Mouse (Mus musculus): ENCODE results near the gene Pcbp3. TPM values are rescaled to one million over a fixed set of nuclear protein-coding genes. Genes with fewer than 3 reads are reported as not detected.
"Not testable (repeated sequence)": the region's sequence is repeated elsewhere in the genome, so short reads cannot be mapped to it uniquely, and the experiment has no call there.

Pcbp3 gene
- polyA plus RNA-seq, 1 experiment from 2014 or later, result 29.0 TPM

- 36% methylated on average over 2 of the region's 2 CpGs for WGBS
These were observed 16.4 kb upstream of the Pcbp3 start for GRCm38 (mm10) chr10:76978042-76978441.

GRCm38 (mm10) chr10:76976699-76977098, 15.0 kb upstream of the Pcbp3 start:
- H3K27me3 ChIP-seq (replicated peaks; ENCODE audit: control insufficient read depth, insufficient read depth, low read length), result no peaks in the 10 kb centered on the region
- no peaks in the 10 kb centered on the region for H3K36me3 ChIP-seq (ENCODE audit: control insufficient read depth, insufficient read depth, low read length)
- ATAC-seq (replicated peaks; ENCODE audit: low FRiP score, low TSS enrichment, low read depth) (no peak), DNase-seq (ENCODE audit: low spot score) (no peak)
- WGBS, result 32% methylated on average over 4 of the region's 4 CpGs
- no peak overlapping the region for H3K9ac ChIP-seq (ENCODE audit: low read length)
- H3K4me2 ChIP-seq (ENCODE audit: low read length), result no peak overlapping the region
- H3K9me3 ChIP-seq (ENCODE audit: control insufficient read depth, low read length), result no peaks in the 10 kb centered on the region
- no peaks in the 10 kb centered on the region; the same call in 1 of the 2 replicates for H3K4me1 ChIP-seq (replicated peaks; ENCODE audit: control insufficient read depth, insufficient read depth, low read length)
- H3K4me3 ChIP-seq (ENCODE audit: low read depth, low read length), result no peak overlapping the region
- no peak overlapping the region for H3K27ac ChIP-seq (ENCODE audit: low read depth)

More at GRCm38 (mm10) chr10:76978042-76978441, 16.4 kb upstream of the Pcbp3 start:
- no peak overlapping the region for H3K9ac ChIP-seq (ENCODE audit: low read length)
- H3K4me2 ChIP-seq (ENCODE audit: low read length), result no peak overlapping the region
- ATAC-seq (replicated peaks; ENCODE audit: low FRiP score, low TSS enrichment, low read depth) (no peak), DNase-seq (ENCODE audit: low spot score) (peak; percentile 67)
- H3K36me3 ChIP-seq (ENCODE audit: control insufficient read depth, insufficient read depth, low read length), result no peaks in the 10 kb centered on the region
- no peaks in the 10 kb centered on the region for H3K27me3 ChIP-seq (replicated peaks; ENCODE audit: control insufficient read depth, insufficient read depth, low read length)
- H3K4me1 ChIP-seq (replicated peaks; ENCODE audit: control insufficient read depth, insufficient read depth, low read length), result no peaks in the 10 kb centered on the region; the same call in 1 of the 2 replicates
- no peaks in the 10 kb centered on the region for H3K9me3 ChIP-seq (ENCODE audit: control insufficient read depth, low read length)
- H3K4me3 ChIP-seq (ENCODE audit: low read depth, low read length), result no peak overlapping the region
- no peak overlapping the region for H3K27ac ChIP-seq (ENCODE audit: low read depth)

GRCm38 (mm10) chr10:76973797-76974436, 12.2 kb upstream of the Pcbp3 start:
- Histone ChIP-seq H3K9me3 (ENCODE audit: control insufficient read depth, low read length) (no peaks in the 10 kb centered on the region), H3K4me3 (ENCODE audit: low read depth, low read length) (no peak overlapping the region), H3K4me2 (ENCODE audit: low read length) (no peak overlapping the region), H3K36me3 (ENCODE audit: control insufficient read depth, insufficient read depth, low read length) (no peaks in the 10 kb centered on the region), H3K4me1 (replicated peaks; ENCODE audit: control insufficient read depth, insufficient read depth, low read length) (no peaks in the 10 kb centered on the region; the same call in 1 of the 2 replicates), H3K9ac (ENCODE audit: low read length) (no peak overlapping the region), H3K27me3 (replicated peaks; ENCODE audit: control insufficient read depth, insufficient read depth, low read length) (no peaks in the 10 kb centered on the region), H3K27ac (ENCODE audit: low read depth) (no peak overlapping the region)
- WGBS, result 30% methylated on average over 15 of the region's 15 CpGs
- ATAC-seq (replicated peaks; ENCODE audit: low FRiP score, low TSS enrichment, low read depth) (no peak), DNase-seq (ENCODE audit: low spot score) (no peak)

GRCm38 (mm10) chr10:76972318-76972717, 10.6 kb upstream of the Pcbp3 start:
- not testable (repeated sequence) for H3K4me2 ChIP-seq (ENCODE audit: low read length); H3K9me3 ChIP-seq (ENCODE audit: control insufficient read depth, low read length); H3K27ac ChIP-seq (ENCODE audit: low read depth); H3K4me3 ChIP-seq (ENCODE audit: low read depth, low read length); H3K27me3 ChIP-seq (replicated peaks; ENCODE audit: control insufficient read depth, insufficient read depth, low read length); ATAC-seq (replicated peaks; ENCODE audit: low FRiP score, low TSS enrichment, low read depth); DNase-seq (ENCODE audit: low spot score); H3K36me3 ChIP-seq (ENCODE audit: control insufficient read depth, insufficient read depth, low read length); H3K9ac ChIP-seq (ENCODE audit: low read length); H3K4me1 ChIP-seq (replicated peaks; ENCODE audit: control insufficient read depth, insufficient read depth, low read length)
- 61% methylated on average over 6 of the region's 6 CpGs for WGBS

- 47% methylated on average over 7 of the region's 7 CpGs for WGBS
- Histone ChIP-seq H3K36me3 (ENCODE audit: control insufficient read depth, insufficient read depth, low read length) (no peaks in the 10 kb centered on the region), H3K4me1 (replicated peaks; ENCODE audit: control insufficient read depth, insufficient read depth, low read length) (no peaks in the 10 kb centered on the region; the same call in 1 of the 2 replicates), H3K4me2 (ENCODE audit: low read length) (no peak overlapping the region), H3K9ac (ENCODE audit: low read length) (no peak overlapping the region), H3K27ac (ENCODE audit: low read depth) (no peak overlapping the region), H3K4me3 (ENCODE audit: low read depth, low read length) (no peak overlapping the region), H3K27me3 (replicated peaks; ENCODE audit: control insufficient read depth, insufficient read depth, low read length) (no peaks in the 10 kb centered on the region), H3K9me3 (ENCODE audit: control insufficient read depth, low read length) (no peaks in the 10 kb centered on the region)
- ATAC-seq (replicated peaks; ENCODE audit: low FRiP score, low TSS enrichment, low read depth) (no peak), DNase-seq (ENCODE audit: low spot score) (no peak)
These were observed 9.3 kb upstream of the Pcbp3 start for GRCm38 (mm10) chr10:76970974-76971373.

GRCm38 (mm10) chr10:76964436-76964835, 2.7 kb upstream of the Pcbp3 start:
- no peak overlapping the region for H3K4me3 ChIP-seq (ENCODE audit: low read depth, low read length)
- peaks cover 24% of the 10 kb centered on the region for H3K4me1 ChIP-seq (replicated peaks; ENCODE audit: control insufficient read depth, insufficient read depth, low read length)
- no peak for ATAC-seq (replicated peaks; ENCODE audit: low FRiP score, low TSS enrichment, low read depth)
- H3K9ac ChIP-seq (ENCODE audit: low read length), result no peak overlapping the region
- peak overlapping the region; percentile 27; the same call in 1 of the 2 replicates for H3K27ac ChIP-seq (ENCODE audit: low read depth)
- no peaks in the 10 kb centered on the region for H3K9me3 ChIP-seq (ENCODE audit: control insufficient read depth, low read length)
- no peaks in the 10 kb centered on the region for H3K27me3 ChIP-seq (replicated peaks; ENCODE audit: control insufficient read depth, insufficient read depth, low read length)
- 0 out of 2 replicates have a peak, but pooled peaks cover under 1% of the 10 kb centered on the region for H3K36me3 ChIP-seq (ENCODE audit: control insufficient read depth, insufficient read depth, low read length)
- WGBS, result 10% methylated on average over 6 of the region's 6 CpGs
- H3K4me2 ChIP-seq (ENCODE audit: low read length), result no peak overlapping the region; the same call in 1 of the 2 replicates
- no peak for DNase-seq (ENCODE audit: low spot score)

- 20% methylated on average over 9 of the region's 9 CpGs for WGBS
- no peak overlapping the region; the same call in 1 of the 2 replicates for H3K4me2 ChIP-seq (ENCODE audit: low read length)
- H3K36me3 ChIP-seq (ENCODE audit: control insufficient read depth, insufficient read depth, low read length), result 0 out of 2 replicates have a peak, but pooled peaks cover 3% of the 10 kb centered on the region
- no peaks in the 10 kb centered on the region for H3K27me3 ChIP-seq (replicated peaks; ENCODE audit: control insufficient read depth, insufficient read depth, low read length)
- H3K4me3 ChIP-seq (ENCODE audit: low read depth, low read length), result no peak overlapping the region
- DNase-seq (ENCODE audit: low spot score) (peak; percentile 57), ATAC-seq (replicated peaks; ENCODE audit: low FRiP score, low TSS enrichment, low read depth) (no peak)
- no peak overlapping the region for H3K9ac ChIP-seq (ENCODE audit: low read length)
- H3K9me3 ChIP-seq (ENCODE audit: control insufficient read depth, low read length), result no peaks in the 10 kb centered on the region
- H3K27ac ChIP-seq (ENCODE audit: low read depth), result no peak overlapping the region
- H3K4me1 ChIP-seq (replicated peaks; ENCODE audit: control insufficient read depth, insufficient read depth, low read length), result peaks cover 24% of the 10 kb centered on the region
These were observed 2.3 kb upstream of the Pcbp3 start for GRCm38 (mm10) chr10:76963997-76964396.

GRCm38 (mm10) chr10:76961156-76961555, 531 bp downstream of the Pcbp3 start:
- H3K36me3 ChIP-seq (ENCODE audit: control insufficient read depth, insufficient read depth, low read length), result 0 out of 2 replicates have a peak, but pooled peaks cover 3% of the 10 kb centered on the region
- no peaks in the 10 kb centered on the region for H3K27me3 ChIP-seq (replicated peaks; ENCODE audit: control insufficient read depth, insufficient read depth, low read length)
- no peak overlapping the region for H3K27ac ChIP-seq (ENCODE audit: low read depth)
- DNase-seq (ENCODE audit: low spot score), result no peak
- H3K9ac ChIP-seq (ENCODE audit: low read length), result peak overlapping the region; percentile 51
- H3K4me1 ChIP-seq (replicated peaks; ENCODE audit: control insufficient read depth, insufficient read depth, low read length), result peaks cover 24% of the 10 kb centered on the region
- no peaks in the 10 kb centered on the region for H3K9me3 ChIP-seq (ENCODE audit: control insufficient read depth, low read length)
- H3K4me3 ChIP-seq (ENCODE audit: low read depth, low read length), result peak overlapping the region; percentile 62
- peak overlapping the region; percentile 97 for H3K4me2 ChIP-seq (ENCODE audit: low read length)
- no peak for ATAC-seq (replicated peaks; ENCODE audit: low FRiP score, low TSS enrichment, low read depth)
- 16% methylated on average over 11 of the region's 11 CpGs for WGBS

- no peak for DNase-seq (ENCODE audit: low spot score)
- 43% methylated on average over 3 of the region's 3 CpGs for WGBS
- Histone ChIP-seq H3K27ac (ENCODE audit: low read depth) (no peak overlapping the region), H3K9ac (ENCODE audit: low read length) (no peak overlapping the region), H3K4me2 (ENCODE audit: low read length) (no peak overlapping the region), H3K9me3 (ENCODE audit: control insufficient read depth, low read length) (no peaks in the 10 kb centered on the region), H3K27me3 (replicated peaks; ENCODE audit: control insufficient read depth, insufficient read depth, low read length) (no peaks in the 10 kb centered on the region), H3K4me3 (ENCODE audit: low read depth, low read length) (no peak overlapping the region), H3K4me1 (replicated peaks; ENCODE audit: control insufficient read depth, insufficient read depth, low read length) (peaks cover 5% of the 10 kb centered on the region; the same call in 1 of the 2 replicates), H3K36me3 (ENCODE audit: control insufficient read depth, insufficient read depth, low read length) (0 out of 2 replicates have a peak, but pooled peaks cover 3% of the 10 kb centered on the region)
- no peak for ATAC-seq (replicated peaks; ENCODE audit: low FRiP score, low TSS enrichment, low read depth)
These were observed 3.5 kb downstream of the Pcbp3 start for GRCm38 (mm10) chr10:76958201-76958600.
